Mouse (Mus musculus) small intestine, adult 2 months (tissue): ENCODE results near the gene Rpp25. TPM values are rescaled to one million over a fixed set of nuclear protein-coding genes. Genes with fewer than 3 reads are reported as not detected.
A peak's percentile ranks its signal among the peaks of the same experiment; 100 is the strongest.

ENCODE experiments used
- H3K27ac ChIP-seq: fragments of 200-500 bp; 2 replicates; pipeline ENCODE4 v1.5.1; 2012; ENCODE audit warnings: low read depth, low read length, control low read depth, inconsistent platforms; ENCODE audit not compliant: insufficient read depth
- H3K27me3 ChIP-seq: fragments of 200-500 bp; 2 replicates; pipeline ENCODE4 v1.6.1; 2012; ENCODE audit warnings: mild to moderate bottlenecking, moderate library complexity, low read length, inconsistent platforms; ENCODE audit not compliant: control insufficient read depth, insufficient read depth
- H3K36me3 ChIP-seq: fragments of 200-500 bp; 2 replicates; pipeline ENCODE4 v1.6.1; 2012; ENCODE audit warnings: mild to moderate bottlenecking, low read length, control low read depth, inconsistent platforms; ENCODE audit not compliant: control insufficient read depth, insufficient read depth
- H3K4me1 ChIP-seq: fragments of 200-500 bp; 2 replicates; pipeline ENCODE4 v1.6.1; 2012; ENCODE audit warnings: low read length, inconsistent platforms, mixed read lengths; ENCODE audit not compliant: control insufficient read depth, insufficient read depth, insufficient read length
- H3K4me3 ChIP-seq: fragments of 200-500 bp; 2 replicates; pipeline ENCODE4 v1.5.1; 2012; ENCODE audit warnings: low read depth, mild to moderate bottlenecking, control low read depth, inconsistent platforms, low read length, moderate library complexity
- CTCF ChIP-seq: fragments of 200-500 bp; IDR thresholded peaks from 2 replicates; pipeline ENCODE4 v1.5.1; 2012; ENCODE audit warnings: low read depth, mild to moderate bottlenecking, control low read depth, inconsistent platforms, low read length, moderate library complexity, mixed read lengths; ENCODE audit not compliant: insufficient replicate concordance, insufficient read length; ENCODE audit errors: extremely low read depth
- POLR2A ChIP-seq: fragments of 200-500 bp; IDR thresholded peaks from 2 replicates; pipeline ENCODE4 v1.6.1; 2012; ENCODE audit warnings: low read depth, mild to moderate bottlenecking, control low read depth, inconsistent platforms, low read length, moderate library complexity
- WGBS: fragments of 180-500 bp; shearing (Covaris S2); methylation state at CpG from one replicate; pipeline ENCODE4 v1.1.7; 2018; 5-methylcytosine and 5-hydroxymethylcytosine counted together
- polyA plus RNA-seq: library from polyadenylated mRNA; depleted of rRNA; stranded (reverse); fragments of >200 nt; gene quantifications from 2 replicates; pipeline ENCODE4 v1.2.3, GENCODE M21; 2012

Gene Rpp25
- polyA plus RNA-seq, 1 experiment = 1.2 TPM

- Histone ChIP-seq H3K27ac (no peak overlapping the region), H3K4me1 (peaks cover 3% of the 10 kb centered on the region; the same call in 1 of the 2 replicates), H3K36me3 (peaks cover 13% of the 10 kb centered on the region), H3K27me3 (no peaks in the 10 kb centered on the region), H3K4me3 (no peak overlapping the region)
- 34% methylated on average over 2 of the region's 2 CpGs for WGBS
- TF ChIP-seq CTCF (no peak), POLR2A (no peak)
Observed at GRCm38 (mm10) chr9:57525516-57525915, 21.7 kb downstream of the Rpp25 start.

DNA sequence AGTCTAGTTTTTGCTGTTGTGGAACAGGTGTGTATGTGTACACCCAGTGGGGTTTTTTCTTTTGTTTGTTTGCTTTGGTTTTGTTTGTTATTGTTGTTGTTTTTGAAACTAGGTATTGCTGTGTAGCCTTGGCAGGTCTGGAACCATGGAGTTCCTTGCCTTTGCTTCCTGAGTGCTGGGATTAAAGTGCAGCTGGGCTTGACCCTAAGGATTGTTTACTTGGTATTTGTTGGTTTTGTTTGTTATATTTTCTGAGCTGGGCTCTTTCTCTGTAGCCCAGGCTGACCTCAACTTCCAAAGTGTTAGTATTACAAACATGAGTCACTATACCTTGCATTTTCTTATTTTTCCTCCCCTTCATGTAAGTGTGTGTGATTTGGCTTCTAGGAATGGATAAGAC, 22.6 kb downstream of the Rpp25 start:
- Histone ChIP-seq H3K27me3 (no peaks in the 10 kb centered on the region), H3K4me1 (peaks cover 3% of the 10 kb centered on the region; the same call in 1 of the 2 replicates), H3K27ac (no peak overlapping the region), H3K4me3 (no peak overlapping the region), H3K36me3 (peaks cover 20% of the 10 kb centered on the region)
- no peak for TF ChIP-seq CTCF
- TF ChIP-seq POLR2A = no peak

DNA sequence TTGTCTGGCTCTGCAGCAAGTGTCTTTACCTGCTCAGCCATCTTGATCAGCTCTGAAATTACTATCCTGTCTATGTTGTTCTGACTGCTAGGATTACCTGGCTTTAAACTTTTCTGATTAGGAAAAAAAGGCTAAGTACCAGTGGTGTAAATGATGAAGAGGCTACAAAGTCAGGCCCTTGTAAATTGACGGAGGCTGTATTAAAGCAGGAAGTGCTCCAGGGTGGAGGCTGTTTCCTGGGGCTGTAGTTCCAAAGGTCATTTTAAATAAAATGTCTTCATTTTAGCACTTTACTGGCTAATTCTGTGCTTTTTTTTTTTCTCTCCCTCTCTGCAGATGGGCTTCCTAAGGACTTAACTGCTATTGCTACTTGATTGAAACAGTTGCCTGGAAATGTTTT, 28.1 kb downstream of the Rpp25 start:
- H3K4me3 ChIP-seq = no peak overlapping the region
- no peak overlapping the region for H3K27ac ChIP-seq
- TF ChIP-seq CTCF (no peak), POLR2A (no peak)
- H3K27me3 ChIP-seq = no peaks in the 10 kb centered on the region
- H3K4me1 ChIP-seq = peaks cover 3% of the 10 kb centered on the region; the same call in 1 of the 2 replicates
- WGBS = 27% methylated on average over 1 of the region's 1 CpGs
- peaks cover 45% of the 10 kb centered on the region for H3K36me3 ChIP-seq

- no peak overlapping the region for H3K27ac ChIP-seq
- H3K36me3 ChIP-seq = peaks cover 36% of the 10 kb centered on the region
- TF ChIP-seq POLR2A (no peak), CTCF (no peak)
- H3K27me3 ChIP-seq = no peaks in the 10 kb centered on the region
- peaks cover 6% of the 10 kb centered on the region; the same call in 1 of the 2 replicates for H3K4me1 ChIP-seq
- 79% methylated on average over 5 of the region's 5 CpGs for WGBS
- H3K4me3 ChIP-seq = no peak overlapping the region
Observed at GRCm38 (mm10) chr9:57536362-57536761, 32.5 kb downstream of the Rpp25 start.

DNA sequence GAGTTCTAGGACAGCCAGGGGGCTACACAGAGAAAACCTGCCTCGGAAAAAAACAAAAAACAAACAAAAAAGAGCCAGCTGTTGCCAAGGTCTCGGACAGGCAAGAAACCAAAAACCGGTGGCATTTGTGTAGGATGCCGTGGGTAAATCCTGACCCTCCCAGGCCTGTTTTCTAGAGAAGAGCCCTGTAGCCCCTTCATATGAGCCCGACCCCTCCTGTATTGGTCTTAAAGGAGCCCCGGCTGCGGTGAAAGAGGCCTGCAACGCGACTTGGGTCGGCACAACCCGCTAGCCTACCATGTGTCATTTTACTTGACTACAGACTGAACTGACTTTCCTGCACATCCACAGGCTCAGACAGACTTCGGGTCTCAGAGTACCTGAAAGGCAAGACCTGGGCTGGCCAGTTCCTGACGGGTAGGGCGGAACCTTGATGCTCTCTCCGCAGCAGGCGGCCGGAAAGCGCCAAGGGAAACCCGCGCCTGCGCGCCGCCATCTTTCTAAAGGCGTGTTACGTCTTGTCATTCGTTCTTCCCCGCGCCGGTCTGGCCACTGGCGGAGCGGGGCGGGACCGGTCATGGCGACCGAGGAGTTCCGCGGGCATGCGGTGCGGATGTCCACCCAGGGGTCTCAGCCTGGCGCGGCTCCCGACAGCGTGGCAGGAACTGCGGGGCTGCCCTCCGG, 33.4 kb downstream of the Rpp25 start, which contains the start of gene Fam219b:
Gene Fam219b, plus strand, starts transcription at position 485 of the 684 bp plus-strand sequence.
- Histone ChIP-seq H3K4me3 (peak within 1 kb of the TSS; percentile 91), H3K36me3 (peaks cover 34% of the 10 kb centered on the region), H3K27ac (peak within 1 kb of the TSS; percentile 32), H3K27me3 (no peaks in the 10 kb centered on the region), H3K4me1 (peaks cover 6% of the 10 kb centered on the region; the same call in 1 of the 2 replicates)
- WGBS = 2% methylated on average over 44 of the region's 45 CpGs
- TF ChIP-seq POLR2A (peak; percentile 28; the same call in 1 of the 2 replicates), CTCF (no peak)

GRCm38 (mm10) chr9:57537728-57538181, 33.9 kb downstream of the Rpp25 start:
- peak overlapping the region; percentile 32 for H3K27ac ChIP-seq
- H3K4me1 ChIP-seq = peaks cover 6% of the 10 kb centered on the region; the same call in 1 of the 2 replicates
- WGBS = under 1% methylated on average over 24 of the region's 24 CpGs
- H3K27me3 ChIP-seq = no peaks in the 10 kb centered on the region
- peak overlapping the region; percentile 91 for H3K4me3 ChIP-seq
- TF ChIP-seq CTCF = no peak
- TF ChIP-seq POLR2A = no peak
- H3K36me3 ChIP-seq = peaks cover 35% of the 10 kb centered on the region

- Histone ChIP-seq H3K27ac (no peak overlapping the region), H3K4me3 (no peak overlapping the region), H3K4me1 (peaks cover 6% of the 10 kb centered on the region; the same call in 1 of the 2 replicates), H3K36me3 (peaks cover 39% of the 10 kb centered on the region), H3K27me3 (no peaks in the 10 kb centered on the region)
- TF ChIP-seq CTCF (no peak), POLR2A (no peak)
- WGBS = 89% methylated on average over 2 of the region's 2 CpGs
Observed at GRCm38 (mm10) chr9:57539550-57539949, 35.7 kb downstream of the Rpp25 start.
